Mouse (Mus musculus): ENCODE measurements around the gene Sfxn3. TPM values are rescaled to one million over a fixed set of nuclear protein-coding genes. Genes with fewer than 3 reads are reported as not detected.

Sfxn3 gene
- polyA plus RNA-seq, 1 experiment from 2014 or later: 6.9 TPM

- peaks cover 71% of the 10 kb centered on the region for H3K4me1 ChIP-seq
- H3K27ac ChIP-seq: peak overlapping the region; percentile 58; the same call in 1 of the 2 replicates
- H3K4me3 ChIP-seq: peak overlapping the region; percentile 62
- H3K27me3 ChIP-seq (ENCODE audit: poor library complexity, severe bottlenecking): peaks cover 89% of the 10 kb centered on the region
- DNase-seq (ENCODE audit: extremely low spot score, low spot score): peak; percentile 69
- no peaks in the 10 kb centered on the region for H3K9me3 ChIP-seq
- H3K36me3 ChIP-seq (replicated peaks): no peaks in the 10 kb centered on the region
- under 1% methylated on average over 62 of the region's 62 CpGs for WGBS
Measured at GRCm38 (mm10) chr19:45076586-45077510, 29.5 kb downstream of the Sfxn3 start.

GRCm38 (mm10) chr19:45077742-45078645 lies 30.7 kb downstream of the Sfxn3 start:
- DNase-seq (ENCODE audit: extremely low spot score, low spot score): peak; percentile 33

GRCm38 (mm10) chr19:45078971-45079764 lies 31.9 kb downstream of the Sfxn3 start:
- Histone ChIP-seq H3K9me3 (no peaks in the 10 kb centered on the region), H3K4me3 (peak overlapping the region; percentile 42), H3K27ac (no peak overlapping the region), H3K4me1 (peaks cover 73% of the 10 kb centered on the region), H3K27me3 (ENCODE audit: poor library complexity, severe bottlenecking) (peaks cover 92% of the 10 kb centered on the region), H3K36me3 (replicated peaks) (no peaks in the 10 kb centered on the region)
- WGBS: 4% methylated on average over 17 of the region's 17 CpGs
- DNase-seq (ENCODE audit: extremely low spot score, low spot score): peak; percentile 35

More at GRCm38 (mm10) chr19:45077742-45078645, 30.7 kb downstream of the Sfxn3 start:
- no peak overlapping the region for H3K27ac ChIP-seq
- peaks cover 71% of the 10 kb centered on the region for H3K4me1 ChIP-seq
- H3K27me3 ChIP-seq (ENCODE audit: poor library complexity, severe bottlenecking): peaks cover 90% of the 10 kb centered on the region
- H3K36me3 ChIP-seq (replicated peaks): no peaks in the 10 kb centered on the region
- 5% methylated on average over 20 of the region's 20 CpGs for WGBS
- no peaks in the 10 kb centered on the region for H3K9me3 ChIP-seq
- no peak overlapping the region for H3K4me3 ChIP-seq

- peak overlapping the region; percentile 42 for H3K4me3 ChIP-seq
- WGBS: under 1% methylated on average over 45 of the region's 45 CpGs
- no peaks in the 10 kb centered on the region for H3K9me3 ChIP-seq
- H3K4me1 ChIP-seq: peaks cover 71% of the 10 kb centered on the region
- no peaks in the 10 kb centered on the region for H3K36me3 ChIP-seq (replicated peaks)
- peaks cover 99% of the 10 kb centered on the region for H3K27me3 ChIP-seq (ENCODE audit: poor library complexity, severe bottlenecking)
- peak; percentile 47 for DNase-seq (ENCODE audit: extremely low spot score, low spot score)
- no peak overlapping the region for H3K27ac ChIP-seq
Measured at GRCm38 (mm10) chr19:45079769-45080515, 32.6 kb downstream of the Sfxn3 start.

GRCm38 (mm10) chr19:45080711-45081110 lies 33.4 kb downstream of the Sfxn3 start:
- Histone ChIP-seq H3K9me3 (no peaks in the 10 kb centered on the region), H3K36me3 (replicated peaks) (no peaks in the 10 kb centered on the region), H3K27me3 (ENCODE audit: poor library complexity, severe bottlenecking) (peaks cover 100% of the 10 kb centered on the region), H3K27ac (no peak overlapping the region), H3K4me1 (peaks cover 64% of the 10 kb centered on the region), H3K4me3 (peak overlapping the region; percentile 42)
- WGBS: 0% methylated on average over 17 of the region's 17 CpGs
- peak; percentile 34 for DNase-seq (ENCODE audit: extremely low spot score, low spot score)

- Histone ChIP-seq H3K4me1 (peaks cover 59% of the 10 kb centered on the region), H3K27me3 (ENCODE audit: poor library complexity, severe bottlenecking) (peaks cover 100% of the 10 kb centered on the region), H3K4me3 (peak overlapping the region; percentile 42)
Measured at GRCm38 (mm10) chr19:45081279-45081678, 34.0 kb downstream of the Sfxn3 start.

GRCm38 (mm10) chr19:45081841-45082550 lies 34.7 kb downstream of the Sfxn3 start:
- H3K4me3 ChIP-seq: no peak overlapping the region
- 16% methylated on average over 11 of the region's 11 CpGs for WGBS
- no peaks in the 10 kb centered on the region for H3K36me3 ChIP-seq (replicated peaks)
- no peaks in the 10 kb centered on the region for H3K9me3 ChIP-seq
- DNase-seq (ENCODE audit: extremely low spot score, low spot score): peak; percentile 55
- peaks cover 100% of the 10 kb centered on the region for H3K27me3 ChIP-seq (ENCODE audit: poor library complexity, severe bottlenecking)
- no peak overlapping the region for H3K27ac ChIP-seq
- H3K4me1 ChIP-seq: peaks cover 52% of the 10 kb centered on the region

More at GRCm38 (mm10) chr19:45081279-45081678, 34.0 kb downstream of the Sfxn3 start:
- Histone ChIP-seq H3K27ac (no peak overlapping the region), H3K36me3 (replicated peaks) (no peaks in the 10 kb centered on the region), H3K9me3 (no peaks in the 10 kb centered on the region)
- WGBS: under 1% methylated on average over 5 of the region's 5 CpGs
- peak; percentile 78 for DNase-seq (ENCODE audit: extremely low spot score, low spot score)

- Histone ChIP-seq H3K27me3 (ENCODE audit: poor library complexity, severe bottlenecking) (peaks cover 18% of the 10 kb centered on the region), H3K4me1 (no peaks in the 10 kb centered on the region), H3K4me3 (no peak overlapping the region), H3K36me3 (replicated peaks) (no peaks in the 10 kb centered on the region), H3K27ac (no peak overlapping the region), H3K9me3 (no peaks in the 10 kb centered on the region)
- WGBS: 28% methylated on average over 11 of the region's 11 CpGs
- peak; percentile 24 for DNase-seq (ENCODE audit: extremely low spot score, low spot score)
Measured at GRCm38 (mm10) chr19:45097868-45098267, 50.6 kb downstream of the Sfxn3 start.

- WGBS: 74% methylated on average over 8 of the region's 8 CpGs
- no peak overlapping the region for H3K4me3 ChIP-seq
- DNase-seq (ENCODE audit: extremely low spot score, low spot score): no peak
- peaks cover 47% of the 10 kb centered on the region for H3K27me3 ChIP-seq (ENCODE audit: poor library complexity, severe bottlenecking)
- H3K4me1 ChIP-seq: 0 out of 2 replicates have a peak, but pooled peaks cover 5% of the 10 kb centered on the region
- H3K9me3 ChIP-seq: no peaks in the 10 kb centered on the region
- H3K27ac ChIP-seq: no peak overlapping the region
- no peaks in the 10 kb centered on the region for H3K36me3 ChIP-seq (replicated peaks)
Measured at GRCm38 (mm10) chr19:45100486-45101270, 53.4 kb downstream of the Sfxn3 start.

GRCm38 (mm10) chr19:45105591-45105990 lies 58.3 kb downstream of the Sfxn3 start:
- 0 out of 2 replicates have a peak, but pooled peaks cover 5% of the 10 kb centered on the region for H3K4me1 ChIP-seq
- peaks cover 74% of the 10 kb centered on the region for H3K27me3 ChIP-seq (ENCODE audit: poor library complexity, severe bottlenecking)
- H3K27ac ChIP-seq: no peak overlapping the region
- WGBS: 58% methylated on average over 1 of the region's 1 CpGs
- no peak for DNase-seq (ENCODE audit: extremely low spot score, low spot score)
- H3K4me3 ChIP-seq: no peak overlapping the region
- no peaks in the 10 kb centered on the region for H3K36me3 ChIP-seq (replicated peaks)
- no peaks in the 10 kb centered on the region for H3K9me3 ChIP-seq
